In the genomic region with DNA sequence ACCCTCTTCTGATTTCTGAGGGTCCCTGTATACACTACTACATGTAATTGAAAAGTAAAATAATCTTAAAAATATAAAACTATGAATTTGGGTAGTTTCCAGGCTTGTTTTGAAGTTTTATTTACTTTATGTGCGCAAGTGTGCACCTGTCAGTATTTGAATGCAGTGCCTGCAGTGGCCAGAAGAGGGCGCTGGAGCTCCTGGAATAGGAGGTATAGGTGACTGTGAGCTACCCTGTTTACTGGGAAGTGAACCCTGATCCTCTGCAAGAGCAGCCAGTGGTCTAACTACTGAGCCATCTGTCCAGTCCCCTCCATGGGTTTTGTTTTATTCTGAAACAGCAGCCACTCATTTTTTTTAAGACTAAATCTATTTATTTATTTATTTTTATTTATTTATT, we compare ENCODE assay signal across 10 mouse cellular contexts. TPM values are rescaled to one million over a fixed set of nuclear protein-coding genes. Genes with fewer than 3 reads are reported as not detected.
DNase-seq lines count a peak whose midpoint lies in the region.
"Had no signal": no experiment of that assay in that cellular context is flagged by ENCODE, and none has a peak within 500 bp of the region (broad histone marks: within the 10 kb centered on the region; RNA-seq: fewer than 3 reads in every experiment).

No protein-coding gene starts in this region.

- intact Hi-C loops in gastrocnemius, postnatal 14 days (cut with DNase I; ENCODE audit: low total_unique reads), result no loop called here

- DNase-seq in adrenal gland, adult (ENCODE audit: inconsistent age in 2 of 2, low spot score in 1 of 2), result peak; percentile 10 to 52
- DNase-seq in adrenal gland, adult 2 months, result no peak
- peak; percentile 31 to 53 for DNase-seq in left cerebral cortex, adult 18-20 months (ENCODE audit: low spot score in 2 of 2)
- DNase-seq in left cerebral cortex, adult 11 months (ENCODE audit: low spot score), result no peak
- peak; percentile 36 for DNase-seq in c-Kit-positive CD71-positive TER-119-negative erythroid progenitor cells, embryonic 14.5 days (ENCODE audit: low read depth)
- peak; percentile 21 for DNase-seq in gastrocnemius, postnatal 14 days
- peak; percentile 46 for DNase-seq in lung, postnatal 10 days
- peak; percentile 10 for DNase-seq in telencephalon, adult 2 months (ENCODE audit: low read depth, low spot score)

RNA-seq across cellular contexts. Expression of a gene that starts 9.3 kb away (rescaled TPM):
- 1 to 10 TPM in 1 of 2 experiments, not detected in 1; 3.5 TPM for total RNA-seq in adrenal gland, adult 2 months (2021)
- 2.2 and 3.3 TPM in 2 replicates for polyA plus RNA-seq in adrenal gland, adult 2 months (2012; rRNA removed)
- not detected for total RNA-seq in left cerebral cortex, adult 18-20 months (2021)
- not detected for total RNA-seq in gastrocnemius, postnatal 14 days (2021)
- polyA plus RNA-seq: hindbrain, embryonic 15.5 days; midbrain, embryonic 12.5 days had no signal

RNA-seq across cellular contexts. Expression of a gene that starts 24.5 kb away (rescaled TPM):
- total RNA-seq in adrenal gland, adult 2 months (2021), result not detected
- polyA plus RNA-seq in adrenal gland, adult 2 months (2012; rRNA removed), result not detected in 2 replicates
- total RNA-seq in left cerebral cortex, adult 18-20 months (2021), result not detected
- not detected for total RNA-seq in gastrocnemius, postnatal 14 days (2021)
- polyA plus RNA-seq: hindbrain, embryonic 15.5 days; midbrain, embryonic 12.5 days had no signal

Comparison
In these comparisons a context has a peak if more than half of its experiments do, and no peak if none do; other contexts are left out.
1. DNase-seq: peak in adrenal gland, adult (2 of 2), left cerebral cortex, adult 18-20 months (2 of 2), c-Kit-positive CD71-positive TER-119-negative erythroid progenitor cells, embryonic 14.5 days (single experiment), gastrocnemius, postnatal 14 days (single experiment), lung, postnatal 10 days (single experiment) and telencephalon, adult 2 months (single experiment); none in adrenal gland, adult 2 months (single experiment) and left cerebral cortex, adult 11 months (single experiment).